Mouse (Mus musculus): Measurements from ENCODE around the gene Gm3012.
"Not testable (repeated sequence)": the region's sequence is repeated elsewhere in the genome, so short reads cannot be mapped to it uniquely, and the experiment has no call there.

Gm3012 gene

GRCm38 (mm10) chr14:3634212-3634611, at the start of gene Gm3012:
Gene Gm3012, plus strand, starts transcription at chr14:3634512.
- not testable (repeated sequence) for DNase-seq

- not testable (repeated sequence) for DNase-seq
Measured at GRCm38 (mm10) chr14:3651730-3652129, 17.4 kb downstream of the Gm3012 start, which contains the start of gene Gm3020. Gene Gm3020, plus strand, starts transcription at chr14:3652030.

- DNase-seq, result not testable (repeated sequence)
Measured at GRCm38 (mm10) chr14:3688483-3688882, 54.2 kb downstream of the Gm3012 start, which contains the start of gene Gm3043. Gene Gm3043, plus strand, starts transcription at chr14:3688783.

Data from thymus, postnatal 36 days (tissue).